Mouse (Mus musculus) adrenal gland (tissue): Measurements from ENCODE around the gene Gbp7.
"Not testable (repeated sequence)": the region's sequence is repeated elsewhere in the genome, so short reads cannot be mapped to it uniquely, and the experiment has no call there.

Source experiments
- intact Hi-C: fragments of 180-260 bp; cut with DNase I; formaldehyde crosslinking; loops from one replicate; pipeline ENCODE4 v1.15.1; 2025

Gbp7 gene

GRCm38 (mm10) chr3:142559632-142560228 lies 29.6 kb downstream of the Gbp7 start, which contains the start of gene Gbp3:
Gene Gbp3 (plus strand): TSS chr3:142560026.
- intact Hi-C loops, result loop anchor here (1.0 kb wide), 1 partner anchor 69 kb away; no protein-coding TSS in a partner anchor

- intact Hi-C loops, result loop anchor here (1.0 kb wide), 1 partner anchor 70 kb away; no protein-coding TSS in a partner anchor
Measured at GRCm38 (mm10) chr3:142560296-142560948, 30.3 kb downstream of the Gbp7 start.

- intact Hi-C loops, result no loop called here
Measured at GRCm38 (mm10) chr3:142561045-142561646, 31.0 kb downstream of the Gbp7 start.

GRCm38 (mm10) chr3:142561666-142562065 lies 31.5 kb downstream of the Gbp7 start:
- intact Hi-C loops, result no loop called here

- intact Hi-C loops, result not testable (repeated sequence)
Measured at GRCm38 (mm10) chr3:142567490-142567889, 37.3 kb downstream of the Gbp7 start.

GRCm38 (mm10) chr3:142570738-142571137 lies 40.6 kb downstream of the Gbp7 start:
- intact Hi-C loops, result loop anchor here (5.0 kb wide), 1 partner anchor 47 kb away; no protein-coding TSS in a partner anchor

- intact Hi-C loops, result no loop called here
Measured at GRCm38 (mm10) chr3:142577108-142577507, 47.0 kb downstream of the Gbp7 start.

- intact Hi-C loops, result no loop called here
Measured at GRCm38 (mm10) chr3:142578342-142578741, 48.2 kb downstream of the Gbp7 start.

GRCm38 (mm10) chr3:142583067-142583466 lies 52.9 kb downstream of the Gbp7 start:
- intact Hi-C loops, result no loop called here

GRCm38 (mm10) chr3:142587386-142587785 lies 57.2 kb downstream of the Gbp7 start:
- intact Hi-C loops, result no loop called here

- intact Hi-C loops, result no loop called here
Measured at GRCm38 (mm10) chr3:142588888-142589287, 58.7 kb downstream of the Gbp7 start.

- intact Hi-C loops, result no loop called here
Measured at GRCm38 (mm10) chr3:142590431-142591067, 60.4 kb downstream of the Gbp7 start.

- intact Hi-C loops, result no loop called here
Measured at GRCm38 (mm10) chr3:142594547-142594946, 64.4 kb downstream of the Gbp7 start, which contains the start of gene Gbp2b. Gene Gbp2b (plus strand): TSS chr3:142594847.

GRCm38 (mm10) chr3:142597923-142598322 lies 67.8 kb downstream of the Gbp7 start:
- intact Hi-C loops, result no loop called here
